Mouse (Mus musculus): ENCODE data around the gene Kmt5b. TPM values are rescaled to one million over a fixed set of nuclear protein-coding genes. Genes with fewer than 3 reads are reported as not detected.
A peak's percentile ranks its signal among the peaks of the same experiment; 100 is the strongest.

Gene Kmt5b
- polyA plus RNA-seq, 1 experiment from 2014 or later = 34.1 TPM

DNA sequence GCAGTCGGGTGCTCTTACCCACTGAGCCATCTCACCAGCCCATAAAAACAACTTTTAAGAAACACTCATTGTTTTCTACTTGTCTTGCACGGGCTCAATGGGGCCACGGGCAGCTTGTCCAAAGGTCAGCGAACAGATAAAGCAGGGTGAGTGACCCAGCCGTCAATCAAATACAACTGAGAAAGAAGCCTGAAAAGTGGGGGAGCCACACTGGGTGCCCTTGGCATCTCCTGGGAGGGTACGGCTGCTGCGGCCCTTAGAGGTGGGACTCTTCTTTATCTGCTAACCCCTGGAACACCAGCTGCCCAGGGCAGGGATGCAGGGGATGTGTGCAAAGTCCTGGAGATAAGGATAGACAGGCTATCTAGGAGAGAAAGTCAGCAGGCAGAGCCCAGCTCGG is 64.5 kb downstream of the Kmt5b start:
- H3K4me1 ChIP-seq = peaks cover 3% of the 10 kb centered on the region; the same call in 1 of the 2 replicates
- H3K27ac ChIP-seq = no peak overlapping the region
- no peaks in the 10 kb centered on the region for H3K36me3 ChIP-seq
- no peak overlapping the region for H3K9ac ChIP-seq
- ATAC-seq (ENCODE audit: insufficient number of reproducible peaks, insufficient read depth, low FRiP score, low TSS enrichment, low read depth) = no peak
- no peak overlapping the region for H3K4me3 ChIP-seq
- no peaks in the 10 kb centered on the region for H3K9me3 ChIP-seq
- 75% methylated on average over 8 of the region's 8 CpGs for WGBS
- no peaks in the 10 kb centered on the region for H3K27me3 ChIP-seq
- no peak overlapping the region for H3K4me2 ChIP-seq

DNA sequence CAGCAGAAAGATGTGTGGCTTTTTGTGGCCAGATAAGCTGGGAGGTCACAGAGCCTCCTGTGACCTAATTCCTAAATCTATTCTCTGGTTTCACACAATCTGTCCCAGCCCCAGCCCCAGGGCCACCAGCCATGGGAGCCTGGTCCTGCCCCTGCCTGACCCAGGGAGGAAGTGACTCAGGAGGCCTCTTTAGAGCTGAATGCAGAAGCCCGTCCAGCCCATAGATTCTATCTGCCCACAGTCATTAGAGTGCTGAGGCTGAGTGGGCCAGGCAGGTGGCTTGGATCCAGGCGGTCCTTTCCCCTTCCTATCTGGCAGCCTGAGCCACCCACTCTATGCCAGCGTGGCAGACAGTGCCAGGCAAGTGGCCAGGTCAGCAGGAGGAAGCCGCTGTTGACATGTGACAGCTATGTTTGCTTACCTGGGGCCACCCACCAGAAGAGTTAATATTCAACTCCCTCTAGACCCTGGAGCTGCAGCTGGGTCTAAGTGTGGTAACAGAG is 65.7 kb downstream of the Kmt5b start:
- Histone ChIP-seq H3K9me3 (no peaks in the 10 kb centered on the region), H3K4me1 (peaks cover 3% of the 10 kb centered on the region; the same call in 1 of the 2 replicates), H3K27ac (no peak overlapping the region), H3K27me3 (no peaks in the 10 kb centered on the region), H3K4me3 (no peak overlapping the region), H3K36me3 (no peaks in the 10 kb centered on the region), H3K4me2 (no peak overlapping the region), H3K9ac (no peak overlapping the region)
- no peak for ATAC-seq (ENCODE audit: insufficient number of reproducible peaks, insufficient read depth, low FRiP score, low TSS enrichment, low read depth)
- WGBS = 65% methylated on average over 4 of the region's 4 CpGs

DNA sequence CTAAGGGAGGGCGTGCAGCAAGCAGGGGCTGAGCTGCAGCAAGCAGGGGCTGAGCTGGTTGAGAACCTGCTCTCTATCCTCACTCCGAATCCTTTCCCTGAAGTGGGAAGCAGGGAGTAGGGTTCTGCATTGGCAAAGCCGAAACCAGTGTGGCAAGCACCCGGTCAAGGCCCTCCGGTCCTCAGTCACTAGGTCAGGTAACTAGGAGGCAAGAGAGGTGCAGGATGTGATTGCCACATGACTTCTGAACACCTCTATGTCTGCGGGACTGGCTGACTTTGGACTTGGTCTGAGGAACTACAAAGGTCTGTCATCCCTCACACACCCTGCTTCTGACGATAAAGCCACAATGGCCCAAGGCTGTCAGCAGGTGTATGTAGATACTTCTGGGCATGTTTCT is 67.1 kb downstream of the Kmt5b start:
- ATAC-seq (ENCODE audit: insufficient number of reproducible peaks, insufficient read depth, low FRiP score, low TSS enrichment, low read depth) = no peak
- no peak overlapping the region for H3K27ac ChIP-seq
- H3K4me1 ChIP-seq = peaks cover 3% of the 10 kb centered on the region; the same call in 1 of the 2 replicates
- no peaks in the 10 kb centered on the region for H3K27me3 ChIP-seq
- no peak overlapping the region for H3K4me2 ChIP-seq
- no peaks in the 10 kb centered on the region for H3K9me3 ChIP-seq
- H3K36me3 ChIP-seq = no peaks in the 10 kb centered on the region
- H3K9ac ChIP-seq = no peak overlapping the region
- H3K4me3 ChIP-seq = no peak overlapping the region
- WGBS = 83% methylated on average over 7 of the region's 7 CpGs

DNA sequence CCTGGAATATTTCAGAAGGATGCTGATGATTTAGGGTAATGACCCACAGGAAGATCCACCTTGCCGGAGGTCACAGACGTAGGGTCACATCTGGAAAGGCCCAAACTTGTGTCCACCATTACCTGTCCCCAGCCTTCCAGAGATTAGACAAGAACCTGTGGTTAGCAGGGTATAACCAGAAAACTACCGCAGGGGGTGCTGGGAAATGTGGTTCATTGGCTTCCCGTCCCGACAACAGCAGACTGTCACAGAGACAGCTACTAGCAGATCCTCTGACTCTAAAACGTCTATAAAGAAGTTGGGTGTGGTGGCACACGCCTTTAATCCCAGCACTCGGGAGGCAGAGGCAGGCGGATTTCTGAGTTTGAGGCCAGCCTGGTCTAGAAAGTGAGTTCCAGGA is 69.6 kb downstream of the Kmt5b start:
- WGBS = 88% methylated on average over 9 of the region's 9 CpGs

DNA sequence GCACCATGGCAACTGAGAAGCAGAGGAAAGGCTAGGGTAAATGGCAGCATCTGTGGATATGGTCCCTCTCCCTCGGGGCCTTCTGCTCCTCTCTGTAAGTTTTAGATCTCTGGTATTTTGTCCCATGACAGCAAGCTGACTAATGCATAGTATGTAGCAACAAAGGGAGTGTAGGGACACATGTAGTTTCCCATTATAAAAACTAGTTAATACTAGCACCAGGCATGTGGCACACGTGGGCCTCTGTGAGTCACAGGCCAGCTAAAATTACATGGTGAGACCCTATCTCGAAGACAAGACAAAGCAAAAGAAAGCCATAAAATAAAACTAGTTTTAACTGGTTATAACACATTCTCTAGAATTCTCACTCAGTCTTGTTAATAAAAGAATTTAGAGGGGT is 71.7 kb downstream of the Kmt5b start:
- Histone ChIP-seq H3K27ac (no peak overlapping the region), H3K27me3 (no peaks in the 10 kb centered on the region), H3K36me3 (no peaks in the 10 kb centered on the region), H3K4me2 (no peak overlapping the region), H3K9me3 (no peaks in the 10 kb centered on the region), H3K9ac (no peak overlapping the region), H3K4me3 (no peak overlapping the region), H3K4me1 (0 out of 2 replicates have a peak, but pooled peaks cover 4% of the 10 kb centered on the region)
- 71% methylated on average over 3 of the region's 3 CpGs for WGBS
- ATAC-seq (ENCODE audit: insufficient number of reproducible peaks, insufficient read depth, low FRiP score, low TSS enrichment, low read depth) = no peak

More for the DNA sequence above, 69.6 kb downstream of the Kmt5b start:
- Histone ChIP-seq H3K27ac (no peak overlapping the region), H3K36me3 (no peaks in the 10 kb centered on the region), H3K27me3 (no peaks in the 10 kb centered on the region), H3K4me1 (peaks cover 8% of the 10 kb centered on the region; the same call in 1 of the 2 replicates), H3K9ac (no peak overlapping the region), H3K4me2 (no peak overlapping the region), H3K9me3 (no peaks in the 10 kb centered on the region), H3K4me3 (no peak overlapping the region)
- ATAC-seq (ENCODE audit: insufficient number of reproducible peaks, insufficient read depth, low FRiP score, low TSS enrichment, low read depth) = no peak

DNA sequence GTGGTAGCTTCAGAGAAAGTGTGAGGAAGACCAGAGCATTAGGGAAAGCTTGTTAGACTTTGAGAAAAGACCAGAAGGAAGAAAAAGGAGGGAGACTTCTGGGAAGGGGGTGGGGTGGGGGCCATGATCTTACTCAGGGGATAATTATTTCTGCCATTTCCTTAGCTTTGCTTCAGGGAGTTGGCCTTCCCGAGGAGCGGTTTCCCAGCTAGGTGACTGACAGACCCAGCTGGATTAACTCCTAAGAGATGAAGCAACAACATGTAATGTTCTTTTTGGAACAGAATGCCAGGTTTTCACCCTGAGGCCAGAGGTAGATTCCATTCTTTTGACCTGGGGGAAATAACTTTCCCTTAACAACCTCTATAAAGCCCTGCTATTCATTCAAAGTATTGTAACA is 72.5 kb downstream of the Kmt5b start:
- Histone ChIP-seq H3K4me2 (no peak overlapping the region), H3K4me3 (no peak overlapping the region), H3K9ac (no peak overlapping the region), H3K9me3 (no peaks in the 10 kb centered on the region), H3K27me3 (no peaks in the 10 kb centered on the region), H3K27ac (no peak overlapping the region), H3K36me3 (no peaks in the 10 kb centered on the region), H3K4me1 (0 out of 2 replicates have a peak, but pooled peaks cover 4% of the 10 kb centered on the region)
- ATAC-seq (ENCODE audit: insufficient number of reproducible peaks, insufficient read depth, low FRiP score, low TSS enrichment, low read depth) = no peak
- 25% methylated on average over 2 of the region's 2 CpGs for WGBS

DNA sequence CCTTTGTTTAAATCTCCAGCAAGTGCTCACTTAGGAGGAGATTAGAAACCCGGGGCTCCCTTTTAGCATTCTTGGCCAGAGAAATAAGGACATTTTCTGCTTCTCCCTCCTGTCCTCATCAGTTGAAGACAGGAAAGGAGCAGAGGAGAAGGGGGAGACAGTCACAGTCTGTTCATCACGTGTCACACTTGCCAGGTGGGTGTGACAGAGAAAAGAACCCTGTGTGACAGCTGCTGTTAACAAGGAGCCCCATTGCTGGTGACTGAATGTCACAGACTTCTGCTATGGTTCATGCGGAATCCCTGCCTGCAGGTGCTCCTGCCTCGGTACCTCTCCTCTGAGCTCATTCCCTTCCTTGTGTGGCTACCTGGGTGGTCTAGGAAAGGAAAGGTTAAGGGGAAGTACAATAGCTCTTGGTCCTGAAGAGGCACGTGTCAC is 73.0 kb downstream of the Kmt5b start:
- no peak overlapping the region for H3K4me2 ChIP-seq
- H3K4me3 ChIP-seq = no peak overlapping the region
- H3K9ac ChIP-seq = no peak overlapping the region
- H3K27ac ChIP-seq = no peak overlapping the region; the same call in 1 of the 2 replicates
- no peak for ATAC-seq (ENCODE audit: insufficient number of reproducible peaks, insufficient read depth, low FRiP score, low TSS enrichment, low read depth)
- no peaks in the 10 kb centered on the region for H3K9me3 ChIP-seq
- WGBS = 37% methylated on average over 5 of the region's 5 CpGs
- 0 out of 2 replicates have a peak, but pooled peaks cover 4% of the 10 kb centered on the region for H3K4me1 ChIP-seq
- H3K36me3 ChIP-seq = no peaks in the 10 kb centered on the region
- H3K27me3 ChIP-seq = no peaks in the 10 kb centered on the region

DNA sequence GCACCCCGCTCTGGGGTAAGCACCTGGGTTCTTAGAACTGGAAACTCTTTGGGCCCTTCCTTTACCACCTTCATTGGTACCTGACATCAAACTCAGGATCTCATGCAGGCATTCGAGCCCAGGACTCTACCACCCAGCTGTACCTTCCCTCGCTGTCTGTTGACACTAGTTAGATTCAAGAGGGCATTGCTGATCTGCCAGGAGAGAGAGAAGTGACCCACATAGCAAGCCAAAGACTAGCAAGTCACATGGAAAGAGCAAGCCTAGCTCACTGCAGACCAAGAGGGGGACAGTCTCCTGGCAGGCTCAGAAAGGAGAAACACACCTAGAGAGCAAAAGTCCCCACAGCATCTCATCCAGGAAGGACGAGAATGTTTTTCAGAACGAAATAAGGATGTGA is 73.5 kb downstream of the Kmt5b start:
- Histone ChIP-seq H3K9ac (no peak overlapping the region), H3K9me3 (no peaks in the 10 kb centered on the region), H3K4me1 (0 out of 2 replicates have a peak, but pooled peaks cover 4% of the 10 kb centered on the region), H3K36me3 (no peaks in the 10 kb centered on the region), H3K27ac (no peak overlapping the region), H3K27me3 (no peaks in the 10 kb centered on the region), H3K4me2 (no peak overlapping the region), H3K4me3 (no peak overlapping the region)
- ATAC-seq (ENCODE audit: insufficient number of reproducible peaks, insufficient read depth, low FRiP score, low TSS enrichment, low read depth) = no peak
- 82% methylated on average over 5 of the region's 5 CpGs for WGBS

DNA sequence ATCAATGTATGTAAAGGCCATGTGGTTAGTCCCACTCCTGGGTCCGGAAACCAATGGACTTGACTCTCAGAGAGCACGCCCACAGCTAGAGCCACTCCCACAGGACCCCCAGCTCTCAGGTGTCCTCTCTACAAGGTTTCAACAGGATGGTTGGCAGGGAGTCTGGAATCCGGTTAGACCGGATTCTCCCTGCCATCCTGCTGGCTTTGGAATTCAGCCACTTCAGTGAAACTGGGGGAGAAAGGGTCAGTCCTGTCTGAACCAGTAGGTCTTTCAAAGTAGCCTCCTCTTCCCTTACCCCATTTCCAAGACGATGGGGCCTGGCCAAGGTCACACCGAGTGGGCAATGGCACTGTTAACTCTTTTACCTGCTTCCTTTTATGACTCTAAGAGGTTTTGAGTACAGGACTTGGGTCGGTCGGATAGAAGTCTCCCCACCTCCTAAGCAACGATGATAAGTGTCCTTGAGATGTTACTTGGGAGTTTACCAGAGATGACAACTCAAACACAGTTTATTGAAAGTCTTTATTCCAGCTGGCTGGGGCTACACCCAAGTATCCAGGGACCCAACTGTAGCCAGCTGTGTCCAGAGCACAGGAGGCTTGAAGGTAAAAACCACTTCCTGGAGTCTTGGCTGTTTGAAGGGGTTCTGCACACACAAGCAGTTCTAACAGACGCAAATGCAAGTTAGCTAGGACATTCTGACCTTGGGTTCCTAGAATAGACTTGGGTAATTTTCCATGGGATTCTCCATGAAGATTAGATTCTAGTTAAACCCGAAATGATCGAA is 75.3 kb downstream of the Kmt5b start:
- H3K4me2 ChIP-seq = no peak overlapping the region
- H3K27ac ChIP-seq = no peak overlapping the region
- no peaks in the 10 kb centered on the region for H3K36me3 ChIP-seq
- 0 out of 2 replicates have a peak, but pooled peaks have one; percentile 32 for ATAC-seq (ENCODE audit: insufficient number of reproducible peaks, insufficient read depth, low FRiP score, low TSS enrichment, low read depth)
- H3K9ac ChIP-seq = no peak overlapping the region
- no peak overlapping the region for H3K4me3 ChIP-seq
- 39% methylated on average over 12 of the region's 12 CpGs for WGBS
- no peaks in the 10 kb centered on the region for H3K27me3 ChIP-seq
- H3K9me3 ChIP-seq = no peaks in the 10 kb centered on the region
- H3K4me1 ChIP-seq = 0 out of 2 replicates have a peak, but pooled peaks cover 4% of the 10 kb centered on the region

DNA sequence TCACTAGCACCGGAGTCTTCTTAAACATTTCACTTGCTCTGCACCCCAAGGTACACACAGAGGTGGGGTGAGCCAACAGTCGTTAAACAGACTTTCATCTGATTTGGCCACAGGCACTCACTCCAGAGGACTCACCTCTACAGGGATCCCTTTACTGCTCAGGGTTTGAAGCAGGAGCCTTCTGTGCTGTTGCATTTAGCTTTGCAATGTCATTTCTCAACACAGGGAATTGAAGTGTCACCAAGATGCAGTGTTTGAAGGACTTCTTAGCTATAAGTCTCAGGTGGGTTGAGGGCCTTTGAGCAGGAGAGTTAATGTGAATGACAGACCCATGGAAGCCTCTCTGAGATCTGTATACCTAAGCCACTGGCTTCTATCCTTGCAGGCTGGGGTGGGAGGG is 76.4 kb downstream of the Kmt5b start:
- Histone ChIP-seq H3K27me3 (no peaks in the 10 kb centered on the region), H3K4me2 (no peak overlapping the region), H3K4me3 (no peak overlapping the region), H3K27ac (no peak overlapping the region), H3K36me3 (no peaks in the 10 kb centered on the region), H3K9ac (no peak overlapping the region), H3K4me1 (0 out of 2 replicates have a peak, but pooled peaks cover 4% of the 10 kb centered on the region), H3K9me3 (no peaks in the 10 kb centered on the region)
- ATAC-seq (ENCODE audit: insufficient number of reproducible peaks, insufficient read depth, low FRiP score, low TSS enrichment, low read depth) = no peak
- whole genome bisulfite sequencing = 69% methylated on average over 2 of the region's 2 CpGs

DNA sequence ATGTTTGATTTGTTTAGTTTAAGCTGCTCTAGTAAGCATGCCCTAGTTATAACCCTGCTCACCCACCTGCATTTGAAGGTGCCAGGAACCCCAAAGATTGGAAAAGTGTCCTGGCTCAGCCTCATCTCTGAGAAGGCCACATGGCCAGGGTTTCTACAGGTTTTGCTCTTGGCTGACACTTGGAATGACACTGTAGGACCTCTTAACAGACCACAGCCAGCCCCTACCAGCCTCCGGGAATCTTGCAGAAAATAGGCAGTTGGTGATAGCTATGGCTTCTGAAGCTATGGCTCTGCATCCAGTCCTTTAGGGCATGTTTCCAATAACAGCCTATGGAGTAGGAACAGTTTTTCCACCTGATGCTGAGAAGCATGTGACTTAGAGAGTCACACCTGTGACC is 77.6 kb downstream of the Kmt5b start:
- H3K36me3 ChIP-seq = no peaks in the 10 kb centered on the region
- H3K4me1 ChIP-seq = 0 out of 2 replicates have a peak, but pooled peaks cover 3% of the 10 kb centered on the region
- no peak overlapping the region for H3K4me2 ChIP-seq
- no peaks in the 10 kb centered on the region for H3K27me3 ChIP-seq
- no peak overlapping the region for H3K9ac ChIP-seq
- ATAC-seq (ENCODE audit: insufficient number of reproducible peaks, insufficient read depth, low FRiP score, low TSS enrichment, low read depth) = no peak
- H3K9me3 ChIP-seq = no peaks in the 10 kb centered on the region
- H3K27ac ChIP-seq = no peak overlapping the region
- whole genome bisulfite sequencing = 90% methylated on average over 1 of the region's 1 CpGs
- H3K4me3 ChIP-seq = no peak overlapping the region

DNA sequence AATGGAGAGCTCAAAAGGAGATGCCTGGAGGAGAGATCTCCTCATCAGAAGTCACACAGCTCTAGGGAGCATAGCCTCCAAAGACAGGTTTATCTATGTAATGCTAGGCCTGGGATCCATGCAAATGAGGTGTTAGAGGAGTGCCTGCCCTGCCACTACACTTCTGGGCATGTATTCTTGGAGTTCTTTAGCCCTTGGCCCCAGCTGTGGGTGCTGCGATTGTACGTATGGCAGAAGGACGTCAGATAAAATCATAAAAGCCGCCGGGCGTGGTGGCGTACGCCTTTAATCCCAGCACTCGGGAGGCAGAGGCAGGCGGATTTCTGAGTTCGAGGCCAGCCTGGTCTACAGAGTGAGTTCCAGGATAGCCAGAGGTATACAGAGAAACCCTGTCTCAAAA is 78.1 kb downstream of the Kmt5b start:
- no peak for ATAC-seq (ENCODE audit: insufficient number of reproducible peaks, insufficient read depth, low FRiP score, low TSS enrichment, low read depth)
- H3K27me3 ChIP-seq = no peaks in the 10 kb centered on the region

More for the DNA sequence above, 78.1 kb downstream of the Kmt5b start:
- Histone ChIP-seq H3K36me3 (no peaks in the 10 kb centered on the region), H3K4me3 (no peak overlapping the region), H3K9ac (no peak overlapping the region), H3K9me3 (no peaks in the 10 kb centered on the region), H3K4me2 (no peak overlapping the region), H3K4me1 (no peaks in the 10 kb centered on the region), H3K27ac (no peak overlapping the region)
- 89% methylated on average over 11 of the region's 11 CpGs for WGBS

Measured in embryonic facial prominence, embryonic 13.5 days (tissue).